Mouse (Mus musculus) kidney, postnatal 0 days (tissue): ENCODE measurements around the gene Arhgef10l. TPM values are rescaled to one million over a fixed set of nuclear protein-coding genes. Genes with fewer than 3 reads are reported as not detected.

Source experiments
- ATAC-seq: fragments of 200-750 bp; cut with Nextera tagmentation; replicated peaks from 2 replicates; pipeline ENCODE4 v1.8.0; 2017; ENCODE audit warnings: low read depth, moderate number of reproducible peaks, moderate TSS enrichment, moderate library complexity; ENCODE audit not compliant: low FRiP score
- DNase-seq: peaks from one replicate; pipeline ENCODE4 v3.0.0-alpha.2; 2016; ENCODE audit warnings: low spot score
- H3K27ac ChIP-seq: fragments of 300-500 bp; sonication (generic); 2 replicates; pipeline ENCODE4 v1.5.1; 2014; ENCODE audit warnings: mild to moderate bottlenecking
- H3K27me3 ChIP-seq: fragments of 300-500 bp; sonication (generic); 2 replicates; pipeline ENCODE4 v1.6.1; 2014; ENCODE audit warnings: low read length, mixed read lengths; ENCODE audit not compliant: insufficient read depth
- H3K36me3 ChIP-seq: fragments of 300-500 bp; sonication (generic); 2 replicates; pipeline ENCODE4 v1.6.1; 2014; ENCODE audit warnings: low read length, mixed read lengths; ENCODE audit not compliant: insufficient read depth
- H3K4me1 ChIP-seq: fragments of 300-500 bp; sonication (generic); replicated peaks from 2 replicates; pipeline ENCODE4 v1.6.1; 2014; ENCODE audit warnings: antibody characterized with exemption, low read length, mixed read lengths; ENCODE audit not compliant: insufficient read depth
- H3K4me2 ChIP-seq: fragments of 300-500 bp; sonication (generic); 2 replicates; pipeline ENCODE4 v1.6.1; 2014; ENCODE audit warnings: mild to moderate bottlenecking, low read length, moderate library complexity, mixed read lengths
- H3K4me3 ChIP-seq: fragments of 300-500 bp; sonication (generic); replicated peaks from 2 replicates; pipeline ENCODE4 v1.5.1; 2014; ENCODE audit warnings: low read depth, low read length
- H3K9ac ChIP-seq: fragments of 300-500 bp; sonication (generic); 2 replicates; pipeline ENCODE4 v1.6.1; 2014; ENCODE audit warnings: low read depth, low read length
- H3K9me3 ChIP-seq: fragments of 300-500 bp; sonication (generic); replicated peaks from 2 replicates; pipeline ENCODE4 v1.6.1; 2016; ENCODE audit warnings: low read length, inconsistent platforms, mixed read lengths
- CTCF ChIP-seq: IDR thresholded peaks from 2 replicates; pipeline ENCODE4 v1.5.1; 2016; ENCODE audit warnings: antibody characterized with exemption, low read depth, mild to moderate bottlenecking, moderate library complexity
- WGBS: fragments of 180-500 bp; shearing (Covaris S2); extraction: QIAGEN DNeasy Blood & Tissue Kit; methylation state at CpG from one replicate; pipeline ENCODE4 v1.1.7; 2014; 5-methylcytosine and 5-hydroxymethylcytosine counted together
- polyA plus RNA-seq: library from polyadenylated mRNA; unstranded; fragments of >200 nt; fragmentation: Nextera tagmentation; extraction: Ambion mirVana; gene quantifications from 2 replicates; pipeline ENCODE4 v1.2.1, GENCODE M21; 2015

The Arhgef10l gene
- polyA plus RNA-seq, 1 experiment from 2014 or later: 21.2 TPM

- Histone ChIP-seq H3K9ac (peak overlapping the region; percentile 93), H3K27ac (peak overlapping the region; percentile 94), H3K4me1 (peaks cover 15% of the 10 kb centered on the region; the same call in 1 of the 2 replicates), H3K36me3 (no peaks in the 10 kb centered on the region), H3K9me3 (no peaks in the 10 kb centered on the region), H3K4me2 (peak overlapping the region; percentile 93), H3K27me3 (no peaks in the 10 kb centered on the region), H3K4me3 (peak overlapping the region; percentile 89)
- ATAC-seq: 0 out of 2 replicates have a peak, but pooled peaks have one; percentile 6
- TF ChIP-seq CTCF: no peak
- 1% methylated on average over 64 of the region's 107 CpGs for WGBS
- peak; percentile 53 for DNase-seq
Measured at GRCm38 (mm10) chr4:140701716-140702561, 36.1 kb upstream of the Arhgef10l start.

- Histone ChIP-seq H3K9ac (peak overlapping the region; percentile 93), H3K27ac (peak overlapping the region; percentile 94), H3K27me3 (no peaks in the 10 kb centered on the region), H3K36me3 (no peaks in the 10 kb centered on the region), H3K9me3 (no peaks in the 10 kb centered on the region), H3K4me1 (peaks cover 15% of the 10 kb centered on the region; the same call in 1 of the 2 replicates), H3K4me3 (peak overlapping the region; percentile 89), H3K4me2 (peak overlapping the region; percentile 93)
- under 1% methylated on average over 59 of the region's 61 CpGs for WGBS
- DNase-seq: peak; percentile 89
- ATAC-seq: peak; percentile 74
- peak; percentile 32; the same call in 1 of the 2 replicates for TF ChIP-seq CTCF
Measured at GRCm38 (mm10) chr4:140701049-140701715, 35.4 kb upstream of the Arhgef10l start.

GRCm38 (mm10) chr4:140700269-140701018 lies 34.6 kb upstream of the Arhgef10l start, which contains the start of gene Rcc2:
Rcc2 (plus strand) TSS chr4:140700541.
- Histone ChIP-seq H3K9me3 (no peaks in the 10 kb centered on the region), H3K27me3 (no peaks in the 10 kb centered on the region), H3K4me1 (peaks cover 15% of the 10 kb centered on the region; the same call in 1 of the 2 replicates), H3K9ac (peak within 1 kb of the TSS; percentile 93), H3K36me3 (no peaks in the 10 kb centered on the region), H3K4me2 (peak within 1 kb of the TSS; percentile 93), H3K4me3 (peak within 1 kb of the TSS; percentile 89), H3K27ac (peak within 1 kb of the TSS; percentile 94)
- no peak for TF ChIP-seq CTCF
- no peak for ATAC-seq
- 6% methylated on average over 20 of the region's 20 CpGs for WGBS
- DNase-seq: peak; percentile 38

- H3K9ac ChIP-seq: no peak overlapping the region
- 6% methylated on average over 29 of the region's 29 CpGs for WGBS
- H3K4me3 ChIP-seq: peak overlapping the region; percentile 89
- ATAC-seq (no peak), DNase-seq (peak; percentile 79)
- H3K9me3 ChIP-seq: no peaks in the 10 kb centered on the region
- H3K27me3 ChIP-seq: no peaks in the 10 kb centered on the region
- H3K4me1 ChIP-seq: peaks cover 15% of the 10 kb centered on the region; the same call in 1 of the 2 replicates
- no peak overlapping the region for H3K27ac ChIP-seq
- TF ChIP-seq CTCF: no peak
- H3K4me2 ChIP-seq: peak overlapping the region; percentile 93
- H3K36me3 ChIP-seq: no peaks in the 10 kb centered on the region
Measured at GRCm38 (mm10) chr4:140699441-140700127, 33.8 kb upstream of the Arhgef10l start.

- no peaks in the 10 kb centered on the region for H3K9me3 ChIP-seq
- H3K4me2 ChIP-seq: no peak overlapping the region
- H3K27me3 ChIP-seq: no peaks in the 10 kb centered on the region
- no peak overlapping the region for H3K27ac ChIP-seq
- H3K4me1 ChIP-seq: peaks cover 13% of the 10 kb centered on the region; the same call in 1 of the 2 replicates
- no peak for TF ChIP-seq CTCF
- WGBS: 69% methylated on average over 14 of the region's 14 CpGs
- no peak overlapping the region for H3K9ac ChIP-seq
- DNase-seq: no peak
- no peaks in the 10 kb centered on the region for H3K36me3 ChIP-seq
- no peak overlapping the region for H3K4me3 ChIP-seq
- no peak for ATAC-seq
Measured at GRCm38 (mm10) chr4:140695675-140696585, 30.1 kb upstream of the Arhgef10l start.
